Mouse (Mus musculus): ENCODE data around the gene Zfp687.

Zfp687 gene

GRCm38 (mm10) chr3:94964989-94965388, 50.3 kb downstream of the Zfp687 start:
- DNase-seq (ENCODE audit: low read depth, low spot score): no peak

GRCm38 (mm10) chr3:94960322-94960721, 54.9 kb downstream of the Zfp687 start:
- DNase-seq (ENCODE audit: low read depth, low spot score): no peak

- DNase-seq (ENCODE audit: low read depth, low spot score): no peak
These were observed 55.4 kb downstream of the Zfp687 start for GRCm38 (mm10) chr3:94959871-94960270.

GRCm38 (mm10) chr3:94958295-94958694, 57.0 kb downstream of the Zfp687 start:
- DNase-seq (ENCODE audit: low read depth, low spot score): no peak

Measured in CD4-positive helper T cell, adult 2 months (primary cell).